Mouse (Mus musculus): ENCODE measurements around the gene Calhm2.

Gene Calhm2

GRCm38 (mm10) chr19:47137771-47138421, at the start of gene Calhm2:
Gene Calhm2, minus strand, starts transcription at chr19:47138294.
- DNase-seq (ENCODE audit: inconsistent ontology term), result peak; percentile 43

DNA sequence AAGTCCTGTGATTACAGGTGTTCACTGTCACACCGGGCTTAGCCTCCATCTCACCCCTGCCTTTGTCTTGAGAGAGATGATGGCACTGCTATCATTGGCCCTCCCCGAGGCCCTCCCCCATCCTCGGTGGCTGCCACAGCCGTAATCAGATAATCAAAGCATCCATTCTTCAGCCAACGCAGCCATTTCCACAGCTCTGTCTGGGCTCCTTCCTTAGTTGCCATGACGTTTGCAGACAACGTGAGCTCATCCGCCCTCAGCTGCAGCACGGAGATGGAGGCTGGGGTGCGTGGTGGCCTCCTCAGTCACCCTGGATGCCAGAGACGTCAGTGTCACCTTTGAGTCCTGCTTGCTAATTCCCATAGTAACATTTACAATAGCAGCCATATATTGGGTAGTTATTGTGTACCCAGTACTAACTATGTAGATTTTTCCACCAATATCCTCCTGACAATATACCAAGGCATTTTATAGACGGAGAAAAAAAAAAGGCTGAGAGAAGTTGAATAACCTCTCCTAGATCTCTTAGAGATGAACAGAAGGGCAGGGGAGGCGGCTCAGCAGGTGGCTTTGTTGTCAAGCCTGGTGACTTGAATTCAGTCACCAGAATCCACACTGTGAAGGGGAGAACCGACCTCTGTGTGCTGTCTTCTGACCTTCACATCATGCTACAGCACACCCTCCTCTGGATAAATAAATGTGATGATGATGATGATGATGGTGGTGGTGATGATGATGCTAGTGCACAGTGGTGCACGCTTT, 48.6 kb upstream of the Calhm2 start:
- no peak for DNase-seq (ENCODE audit: inconsistent ontology term)

GRCm38 (mm10) chr19:47184736-47185135, 46.6 kb upstream of the Calhm2 start:
- no peak for DNase-seq (ENCODE audit: inconsistent ontology term)

DNA sequence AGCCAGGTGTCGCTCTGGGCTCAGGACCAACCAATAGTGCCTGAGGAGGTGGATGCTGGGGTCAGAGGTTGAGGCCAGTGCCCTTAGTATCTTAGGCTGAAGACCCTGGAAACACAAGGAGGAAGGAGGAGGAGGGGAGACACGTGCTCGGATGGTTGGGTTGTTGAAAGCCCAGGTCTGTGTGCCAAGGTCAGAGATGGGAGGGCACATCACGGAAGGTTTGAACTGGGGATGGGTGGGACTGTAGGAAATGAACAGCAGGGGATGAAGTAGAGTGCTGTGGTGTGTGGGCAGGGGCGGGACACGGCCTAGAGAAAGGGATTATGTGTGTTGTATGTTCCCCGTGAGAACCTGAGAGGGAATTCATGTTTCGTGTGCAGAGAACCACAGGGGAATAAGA, 46.1 kb upstream of the Calhm2 start:
- no peak for DNase-seq (ENCODE audit: inconsistent ontology term)

DNA sequence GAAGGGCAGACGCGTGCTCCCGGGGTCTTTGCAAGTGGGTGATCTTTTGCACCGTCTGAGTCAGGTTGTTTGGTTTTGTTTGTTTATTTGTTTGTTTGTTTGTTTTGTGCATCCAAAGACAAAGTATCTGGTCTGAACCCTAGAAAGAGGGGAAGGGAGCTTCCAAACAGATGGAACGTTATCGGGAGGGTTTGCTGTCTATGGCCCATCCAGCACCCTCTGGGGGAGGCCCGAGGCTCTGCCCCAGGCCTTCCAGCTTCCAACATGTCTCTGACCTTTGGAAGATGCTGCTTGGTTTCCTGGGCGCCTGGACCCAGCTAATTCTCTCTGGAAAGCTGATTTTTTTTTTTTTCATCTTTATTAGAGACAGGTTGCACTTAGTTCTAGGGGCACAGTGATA, 41.9 kb upstream of the Calhm2 start:
- no peak for DNase-seq (ENCODE audit: inconsistent ontology term)

DNA sequence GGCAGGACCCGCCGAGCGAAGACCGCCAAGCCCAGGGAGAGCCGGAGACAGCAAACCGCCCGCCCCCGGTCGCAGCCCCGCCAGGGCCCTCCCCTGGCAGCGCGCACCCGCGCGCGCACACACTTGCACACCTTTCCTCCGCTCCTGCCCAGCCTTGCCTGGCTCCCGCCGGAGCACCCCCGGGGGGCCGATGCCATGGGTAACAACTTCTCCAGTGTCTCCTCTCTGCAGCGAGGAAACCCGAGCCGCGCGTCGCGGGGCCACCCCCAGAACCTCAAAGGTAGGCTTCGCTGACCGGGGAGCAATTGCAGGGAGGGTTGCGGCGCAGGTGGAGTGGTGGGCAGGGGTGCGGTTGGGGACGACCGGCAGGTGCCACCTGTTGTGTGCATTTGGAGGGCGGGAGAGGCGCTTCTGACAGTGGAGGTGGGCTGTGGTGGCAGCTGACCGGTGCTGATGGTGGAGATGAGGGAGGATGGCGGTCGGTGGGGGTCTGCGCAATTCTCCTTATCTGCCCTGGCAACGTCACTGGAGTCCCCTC, 41.2 kb upstream of the Calhm2 start:
- DNase-seq (ENCODE audit: inconsistent ontology term), result peak; percentile 14

DNA sequence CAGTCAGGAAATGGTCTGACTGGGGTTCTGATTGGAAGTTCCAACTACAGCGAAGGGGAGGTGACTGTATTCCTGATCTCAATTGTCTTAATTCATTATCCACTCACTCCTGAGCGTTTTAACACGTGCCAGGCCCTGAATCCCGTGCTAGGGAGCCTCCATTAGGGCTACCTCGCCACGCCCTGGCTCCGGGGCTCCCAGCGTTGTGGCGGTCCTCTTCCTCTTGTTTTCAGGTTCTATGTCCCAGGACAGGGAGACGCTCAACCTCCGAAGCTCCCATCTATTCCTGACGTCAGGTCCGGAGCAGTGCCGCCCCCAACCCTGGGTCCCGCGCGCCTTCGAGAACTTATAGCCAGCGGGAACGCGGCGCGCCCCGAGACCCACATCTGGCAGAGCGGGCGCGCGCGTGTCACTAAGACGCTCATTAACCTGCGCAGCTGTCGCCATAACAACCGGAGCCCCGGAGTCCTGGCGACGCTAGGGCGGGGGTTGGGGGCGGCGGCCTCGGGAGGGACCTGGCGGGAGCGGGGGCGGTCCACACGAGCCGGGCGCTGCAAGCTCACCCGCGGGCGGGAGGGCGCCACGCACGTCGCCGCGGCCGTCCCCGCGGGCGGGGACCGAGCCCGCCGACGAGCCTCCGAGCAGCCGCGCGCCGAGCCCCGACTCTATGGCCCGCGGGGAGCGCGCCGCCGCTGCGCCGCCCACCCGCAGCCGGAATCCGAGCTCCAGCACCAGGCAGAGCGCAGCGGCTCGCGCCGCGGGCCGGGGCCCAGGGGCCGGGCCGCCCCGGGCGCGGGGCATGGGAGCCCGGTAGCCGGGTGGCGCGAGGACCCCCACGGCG, 40.6 kb upstream of the Calhm2 start, which contains the start of gene Neurl1a:
Neurl1a (plus strand) TSS at position 390 of the 841 bp plus-strand sequence.
- DNase-seq (ENCODE audit: inconsistent ontology term), result peak; percentile 52

DNA sequence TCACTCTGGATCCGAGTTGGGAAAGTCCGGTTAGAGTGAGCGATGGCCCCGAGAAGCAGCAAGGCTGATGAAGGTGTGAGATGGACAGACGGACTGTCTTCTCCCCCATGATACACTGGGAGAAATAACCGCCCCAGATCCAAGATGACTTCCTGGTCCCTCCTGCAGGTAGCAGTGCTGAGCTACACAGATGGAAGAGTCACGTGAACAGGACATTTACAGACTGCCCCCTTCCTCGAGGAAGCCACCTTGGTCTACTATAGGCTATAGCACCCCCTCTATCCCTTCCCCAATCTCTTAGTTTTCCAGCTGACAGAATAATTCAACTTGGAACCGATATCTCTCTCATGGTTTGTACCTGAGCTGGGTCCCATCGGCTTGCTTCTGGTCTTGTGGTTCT, 39.9 kb upstream of the Calhm2 start:
- DNase-seq (ENCODE audit: inconsistent ontology term), result no peak

- DNase-seq (ENCODE audit: inconsistent ontology term), result peak; percentile 40
These were observed 38.9 kb upstream of the Calhm2 start for GRCm38 (mm10) chr19:47176916-47177505.

GRCm38 (mm10) chr19:47175472-47175871, 37.4 kb upstream of the Calhm2 start:
- no peak for DNase-seq (ENCODE audit: inconsistent ontology term)

- no peak for DNase-seq (ENCODE audit: inconsistent ontology term)
These were observed 36.4 kb upstream of the Calhm2 start for GRCm38 (mm10) chr19:47174515-47174914.

GRCm38 (mm10) chr19:47168793-47169412, 30.8 kb upstream of the Calhm2 start:
- peak; percentile 69 for DNase-seq (ENCODE audit: inconsistent ontology term)

DNA sequence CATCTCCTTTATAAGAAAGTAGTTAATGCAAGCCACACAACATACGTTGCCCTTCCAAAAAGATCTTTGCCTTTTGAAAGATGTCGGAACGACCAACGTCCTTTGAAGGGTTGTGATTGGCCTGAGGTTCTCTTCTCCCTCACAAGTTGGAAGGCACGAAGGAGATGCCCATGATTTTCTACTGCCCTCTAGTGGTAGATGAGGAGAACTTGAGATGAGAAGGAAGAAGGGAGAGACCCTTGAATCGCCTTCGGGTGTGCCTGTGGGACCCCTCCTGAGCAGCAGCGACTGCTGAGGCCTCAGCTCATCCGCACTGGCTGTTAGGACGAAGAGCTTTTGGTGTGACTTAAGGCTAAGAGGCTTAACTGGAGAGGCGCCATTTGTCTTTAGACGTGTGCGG, 30.1 kb upstream of the Calhm2 start:
- DNase-seq (ENCODE audit: inconsistent ontology term), result peak; percentile 76

DNA sequence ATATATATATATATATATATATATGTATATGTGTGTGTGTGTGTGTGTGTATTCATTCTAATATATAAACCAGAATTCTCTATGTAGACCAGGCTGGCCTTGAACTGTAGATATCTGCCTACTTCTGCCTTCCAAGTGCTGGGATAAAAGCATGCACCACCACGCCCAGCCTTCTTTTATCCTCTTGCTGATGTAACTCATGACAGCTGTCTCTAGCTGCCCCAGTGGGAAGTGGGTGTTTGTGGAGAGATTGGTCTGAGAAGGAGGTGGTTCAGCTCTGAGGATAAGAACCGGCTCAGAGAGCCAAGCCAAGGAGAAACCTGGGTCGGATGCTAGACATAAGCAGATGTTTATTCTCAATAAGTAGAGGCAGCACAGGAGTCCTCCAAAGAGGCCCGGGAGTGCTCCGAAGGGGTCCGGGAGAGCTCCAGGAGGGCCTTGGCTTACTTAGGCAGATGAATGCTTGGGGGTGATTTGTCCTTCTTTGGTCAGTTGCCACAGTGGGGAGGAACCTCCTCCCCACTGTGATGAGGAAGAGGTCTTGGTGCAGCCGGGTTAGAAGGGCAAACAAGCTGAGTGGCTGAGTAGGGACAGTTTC, 29.6 kb upstream of the Calhm2 start:
- DNase-seq (ENCODE audit: inconsistent ontology term), result no peak

- DNase-seq (ENCODE audit: inconsistent ontology term), result no peak
These were observed 28.7 kb upstream of the Calhm2 start for GRCm38 (mm10) chr19:47166758-47167157.

- no peak for DNase-seq (ENCODE audit: inconsistent ontology term)
These were observed 25.2 kb upstream of the Calhm2 start for GRCm38 (mm10) chr19:47163176-47163744.

DNA sequence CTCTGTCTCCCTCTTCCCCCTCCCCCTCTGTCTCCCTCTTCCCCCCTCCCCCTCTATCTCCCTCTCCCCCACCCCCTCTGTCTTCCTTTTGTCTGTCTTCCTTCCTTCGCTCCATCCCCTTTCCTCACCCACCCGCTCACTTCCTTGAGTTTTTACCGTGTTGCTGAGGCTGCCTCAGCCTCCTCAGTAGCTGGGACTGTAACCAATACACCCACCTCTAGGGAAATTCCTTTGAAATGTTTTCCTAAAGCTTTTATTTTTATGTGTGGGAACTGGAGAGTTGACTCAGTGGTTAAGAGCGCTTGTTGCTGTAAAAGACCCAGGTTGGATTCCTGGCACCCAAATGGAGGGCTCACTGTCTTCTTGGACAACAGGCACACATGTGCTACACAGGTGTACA, 23.6 kb upstream of the Calhm2 start:
- DNase-seq (ENCODE audit: inconsistent ontology term), result no peak

DNA sequence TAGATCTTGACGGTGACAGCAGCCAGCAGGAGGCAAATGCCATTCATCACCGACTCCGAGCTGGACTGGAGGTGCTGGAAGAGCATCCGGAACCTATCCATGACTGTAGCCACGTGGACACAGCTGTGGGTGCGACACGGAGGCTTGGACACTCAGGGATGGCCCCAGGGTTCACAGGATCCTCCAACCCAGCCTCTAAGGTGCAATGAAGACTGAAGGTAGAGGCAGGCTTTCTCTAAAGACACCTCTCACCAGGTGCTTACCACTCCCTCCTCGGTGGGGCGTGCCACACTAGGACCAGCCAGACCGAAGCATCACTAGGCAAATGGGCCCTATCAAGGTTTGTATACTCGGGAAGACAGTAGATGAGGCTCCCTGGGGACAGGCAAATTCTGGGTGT, 19.6 kb upstream of the Calhm2 start, which contains the start of gene Calhm3:
Calhm3 (minus strand) TSS at position 101 of the 400 bp plus-strand sequence.
- no peak for DNase-seq (ENCODE audit: inconsistent ontology term)

DNA sequence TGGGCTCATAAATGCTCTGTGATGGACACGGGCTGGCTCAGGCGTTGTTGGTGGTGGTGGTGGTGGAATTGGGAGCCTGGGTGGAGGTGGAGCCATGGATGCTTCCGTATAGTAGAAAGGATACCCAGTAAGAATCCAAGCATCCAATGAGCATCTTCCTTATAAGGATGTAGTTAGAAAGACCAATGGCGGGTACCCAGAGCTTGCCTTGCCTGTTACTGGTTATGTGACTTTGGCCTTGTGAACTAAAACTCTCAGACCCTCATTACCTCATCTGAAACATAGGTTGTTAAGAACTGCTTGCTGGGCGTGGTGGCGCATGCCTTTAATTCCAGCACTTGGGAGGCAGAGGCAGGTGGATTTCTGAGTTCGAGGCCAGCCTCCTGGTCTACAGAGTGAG, 15.7 kb upstream of the Calhm2 start:
- no peak for DNase-seq (ENCODE audit: inconsistent ontology term)

DNA sequence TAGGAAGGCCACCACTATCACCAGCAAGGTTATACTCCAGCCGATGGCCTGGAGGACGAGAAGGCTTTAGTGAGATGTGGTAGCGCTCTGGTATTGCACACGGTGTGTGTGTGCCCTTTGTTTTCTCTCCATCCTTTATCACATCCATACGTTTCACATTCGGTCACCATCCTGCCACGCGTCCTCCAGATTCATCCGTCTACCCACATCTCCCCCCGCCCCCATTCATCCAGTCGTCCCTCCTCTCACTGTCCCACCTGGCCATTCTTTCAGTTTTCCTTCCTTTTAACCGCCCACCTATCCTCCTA, 13.9 kb upstream of the Calhm2 start:
- no peak for DNase-seq (ENCODE audit: inconsistent ontology term)
